Mouse (Mus musculus) CH12.LX (cell line): Measurements from ENCODE around the gene Clic4. TPM values are rescaled to one million over a fixed set of nuclear protein-coding genes. Genes with fewer than 3 reads are reported as not detected.

Source experiments
- DNase-seq: peaks from one replicate; pipeline ENCODE4 v3.0.0-alpha.2; 2013; ENCODE audit errors: extremely low read depth
- H3K27ac ChIP-seq: 2 replicates; pipeline ENCODE4 v1.5.1; 2012; ENCODE audit warnings: low read depth, mild to moderate bottlenecking, control low read depth, moderate library complexity; ENCODE audit not compliant: insufficient read depth
- H3K27me3 ChIP-seq: replicated peaks from 2 replicates; pipeline ENCODE3; 2012; ENCODE audit warnings: inconsistent platforms
- H3K36me3 ChIP-seq, 2 experiments: replicated peaks in 1 of 2; 2 replicates each; pipeline versions ENCODE3 to v1.6.1; 2012; ENCODE audit warnings: inconsistent platforms in 1 of 2, low read length in 1 of 2, mild to moderate bottlenecking in 1 of 2, mixed read lengths in 1 of 2, moderate library complexity in 1 of 2; ENCODE audit not compliant: control insufficient read depth in 1 of 2, insufficient read depth in 1 of 2
- H3K4me1 ChIP-seq, 2 experiments: 2 replicates each; pipeline ENCODE4 v1.6.1; 2012; ENCODE audit warnings: inconsistent platforms in 1 of 2, moderate library complexity in 1 of 2; ENCODE audit not compliant: insufficient read depth in 2 of 2, control insufficient read depth in 1 of 2
- H3K4me2 ChIP-seq: 2 replicates; pipeline ENCODE4 v1.6.1; 2012; ENCODE audit warnings: low read depth, mild to moderate bottlenecking, control low read depth; ENCODE audit not compliant: poor library complexity, insufficient read depth, severe bottlenecking
- H3K4me3 ChIP-seq, 3 experiments: fragments of 150-350 bp in 1 of 3; sonication (generic) in 1 of 3; replicated peaks in 1 of 3; 2 replicates each; pipeline versions ENCODE3 to v1.5.1; 2011 to 2012; ENCODE audit warnings: low read depth in 2 of 3, low read length in 2 of 3, mild to moderate bottlenecking in 2 of 3, moderate library complexity in 2 of 3, control low read depth in 1 of 3, improper control_type of control experiment in 1 of 3, inconsistent platforms in 1 of 3, mixed read lengths in 1 of 3; ENCODE audit not compliant: poor library complexity in 1 of 3
- H3K79me2 ChIP-seq: replicated peaks from 2 replicates; pipeline ENCODE4 v1.6.1; 2012; ENCODE audit warnings: mild to moderate bottlenecking, moderate library complexity; ENCODE audit not compliant: control insufficient read depth, poor library complexity, insufficient read depth, severe bottlenecking; ENCODE audit errors: extremely low read depth
- H3K9ac ChIP-seq: 2 replicates; pipeline ENCODE4 v1.6.1; 2012; ENCODE audit warnings: low read depth, mild to moderate bottlenecking, control low read depth, moderate library complexity; ENCODE audit not compliant: insufficient read depth
- H3K9me3 ChIP-seq: replicated peaks from 2 replicates; pipeline ENCODE3; 2012; ENCODE audit warnings: low read length, inconsistent platforms, mixed read lengths
- BHLHE40 ChIP-seq: IDR thresholded peaks from 2 replicates; pipeline ENCODE4 v1.6.1; 2011; ENCODE audit warnings: mild to moderate bottlenecking, low read depth, low read length, improper control_type of control experiment
- CHD2 ChIP-seq: IDR thresholded peaks from 2 replicates; pipeline ENCODE4 v1.6.1; 2011; ENCODE audit warnings: low read length, improper control_type of control experiment
- E2F4 ChIP-seq: IDR thresholded peaks from 2 replicates; pipeline ENCODE4 v1.6.1; 2011; ENCODE audit warnings: low read depth, low read length, improper control_type of control experiment; ENCODE audit not compliant: insufficient replicate concordance
- ELF1 ChIP-seq: IDR thresholded peaks from 2 replicates; pipeline ENCODE4 v1.6.1; 2014; ENCODE audit warnings: low read depth, mild to moderate bottlenecking, inconsistent platforms, low read length, improper control_type of control experiment
- GABPA ChIP-seq: IDR thresholded peaks from 2 replicates; pipeline ENCODE4 v1.6.1; 2012; ENCODE audit warnings: low read depth, low read length, improper control_type of control experiment, inconsistent platforms; ENCODE audit not compliant: insufficient replicate concordance
- HCFC1 ChIP-seq: IDR thresholded peaks from 2 replicates; pipeline ENCODE4 v1.6.1; 2012; ENCODE audit warnings: low read depth, mild to moderate bottlenecking, inconsistent platforms, low read length, improper control_type of control experiment
- JUN ChIP-seq: IDR thresholded peaks from 2 replicates; pipeline ENCODE4 v1.6.1; 2011; ENCODE audit warnings: low read depth, mild to moderate bottlenecking, low read length, improper control_type of control experiment, moderate library complexity; ENCODE audit not compliant: insufficient read depth
- MAX ChIP-seq: IDR thresholded peaks from 2 replicates; pipeline ENCODE4 v1.6.1; 2011; ENCODE audit warnings: low read length, improper control_type of control experiment
- MAZ ChIP-seq: IDR thresholded peaks from 2 replicates; pipeline ENCODE4 v1.6.1; 2012; ENCODE audit warnings: low read depth, mild to moderate bottlenecking, inconsistent platforms, low read length, improper control_type of control experiment, moderate library complexity
- MXI1 ChIP-seq: IDR thresholded peaks from 2 replicates; pipeline ENCODE4 v1.6.1; 2011; ENCODE audit warnings: mild to moderate bottlenecking, low read depth, low read length, improper control_type of control experiment
- NRF1 ChIP-seq: IDR thresholded peaks from 2 replicates; pipeline ENCODE4 v1.6.1; 2014; ENCODE audit warnings: low read depth, mild to moderate bottlenecking, inconsistent platforms, low read length, improper control_type of control experiment, moderate library complexity
- RAD21 ChIP-seq: IDR thresholded peaks from 2 replicates; pipeline ENCODE4 v1.6.1; 2011; ENCODE audit warnings: low read depth, mild to moderate bottlenecking, low read length, improper control_type of control experiment, moderate library complexity
- SIN3A ChIP-seq: IDR thresholded peaks from 2 replicates; pipeline ENCODE4 v1.6.1; 2012; ENCODE audit warnings: low read length, improper control_type of control experiment, inconsistent platforms
- USF1 ChIP-seq: IDR thresholded peaks from 2 replicates; pipeline ENCODE4 v1.6.1; 2014; ENCODE audit warnings: low read depth, mild to moderate bottlenecking, inconsistent platforms, low read length, improper control_type of control experiment
- ZNF384 ChIP-seq: IDR thresholded peaks from 2 replicates; pipeline ENCODE4 v1.6.1; 2012; ENCODE audit warnings: low read depth, low read length, improper control_type of control experiment, inconsistent platforms
- dilution Hi-C: fragments of 300-500 bp; cut with MboI; formaldehyde crosslinking; loops from 2 replicates; pipeline ENCODE4 v1.14.3; 2020; ENCODE audit warnings: low sequenced_read_pairs; ENCODE audit not compliant: extremely low pct_unique_long_range_greater_than_20kb, extremely low pct_ligation_motif_present
- in situ Hi-C: fragments of 300-500 bp; cut with MboI; formaldehyde crosslinking; loops from 3 replicates; pipeline ENCODE4 v1.14.3; 2019; ENCODE audit warnings: low sequenced_read_pairs, low pct_ligation_motif_present, low pct_unique_long_range_greater_than_20kb, mixed read lengths
- polyA plus RNA-seq: library from polyadenylated mRNA; unstranded; fragments of >175 nt; gene quantifications from 2 replicates; pipeline ENCODE4 v1.2.1, GENCODE M21; 2012; ENCODE audit warnings: low read depth; ENCODE audit not compliant: insufficient read length
- total RNA-seq, 2 experiments: library from RNA; depleted of rRNA; stranded (reverse); fragments of 300-350 nt in 1 of 2; fragments of >200 nt in 1 of 2; gene quantifications; 2 replicates each; pipeline ENCODE4 v1.2.3; 2012 to 2014

The Clic4 gene
- total and polyA plus RNA-seq, 3 experiments = 154 to 214 (median 199) TPM

DNA sequence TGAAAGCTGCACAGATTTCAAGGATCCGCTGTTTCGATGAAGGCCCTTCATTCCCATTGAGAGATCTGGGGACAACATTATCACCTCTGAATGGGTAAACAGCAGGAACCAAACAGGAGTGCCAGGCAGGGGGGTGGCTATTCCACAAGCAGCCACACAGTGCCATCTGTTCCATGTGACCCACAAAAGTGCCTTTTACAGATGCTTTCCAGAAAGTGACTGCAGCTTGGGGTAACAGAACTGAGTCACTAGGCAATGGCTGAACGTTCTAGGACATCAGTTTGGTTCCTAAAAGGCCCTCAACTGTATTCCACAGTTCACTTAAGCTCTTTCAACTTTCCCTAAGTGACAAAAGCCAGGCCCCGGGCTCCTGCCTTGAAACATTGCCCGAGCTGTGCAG, 42.0 kb downstream of the Clic4 start:
- Histone ChIP-seq H3K9me3 (no peaks in the 10 kb centered on the region), H3K27ac (peak overlapping the region; percentile 24; the same call in 1 of the 2 replicates), H3K4me1 (peaks cover 14 to 80% of the 10 kb centered on the region in 2 experiments), H3K4me3 (no peak overlapping the region), H3K79me2 (peaks cover 86% of the 10 kb centered on the region)
- in situ Hi-C loops = no loop called here
- TF ChIP-seq SIN3A (no peak), MXI1 (no peak), MAZ (no peak), HCFC1 (no peak), ELF1 (no peak), CHD2 (no peak), JUN (no peak)
- TF ChIP-seq, all 38 proteins: peak for 0
- dilution Hi-C loops = no loop called here
- Histone ChIP-seq H3K4me2 (no peak overlapping the region), H3K9ac (no peak overlapping the region), H3K36me3 (peaks cover 30 to 51% of the 10 kb centered on the region in 2 experiments), H3K27me3 (no peaks in the 10 kb centered on the region)
- DNase-seq = no peak

DNA sequence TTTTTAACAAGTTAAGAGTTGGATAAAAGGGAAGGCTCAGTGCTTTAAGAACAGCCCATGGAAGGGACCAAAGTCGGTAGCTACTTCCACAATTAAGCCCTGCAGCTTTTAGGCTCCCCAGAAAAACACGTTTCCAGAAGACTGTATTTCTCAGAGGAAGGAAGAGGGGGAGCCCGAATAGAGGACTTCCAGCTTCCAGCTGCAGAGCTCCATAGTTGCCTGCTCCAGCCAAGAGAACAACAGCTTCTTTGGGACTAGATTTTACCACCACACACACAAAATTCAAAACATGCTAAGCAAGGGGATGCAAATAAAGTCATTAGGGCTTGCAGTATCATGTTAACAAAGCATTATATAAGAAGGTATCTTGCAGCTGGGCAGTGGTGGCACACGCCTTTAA, 42.7 kb downstream of the Clic4 start:
- no peaks in the 10 kb centered on the region for H3K27me3 ChIP-seq
- no peak for DNase-seq
- H3K4me3 ChIP-seq = no peak overlapping the region
- no peak overlapping the region for H3K27ac ChIP-seq
- TF ChIP-seq MAX (no peak), JUN (no peak), E2F4 (no peak), ZNF384 (no peak), USF1 (no peak), BHLHE40 (no peak), GABPA (no peak), RAD21 (no peak)
- dilution Hi-C loops = no loop called here
- peaks cover 24 to 48% of the 10 kb centered on the region in 2 experiments for H3K36me3 ChIP-seq
- no peaks in the 10 kb centered on the region for H3K9me3 ChIP-seq
- H3K9ac ChIP-seq = no peak overlapping the region
- H3K79me2 ChIP-seq = peaks cover 83% of the 10 kb centered on the region
- in situ Hi-C loops = loop anchor here (5.0 kb wide), 1 partner anchor 32 kb away; no protein-coding TSS in a partner anchor
- peaks cover 13 to 78% of the 10 kb centered on the region in 2 experiments for H3K4me1 ChIP-seq
- H3K4me2 ChIP-seq = no peak overlapping the region

DNA sequence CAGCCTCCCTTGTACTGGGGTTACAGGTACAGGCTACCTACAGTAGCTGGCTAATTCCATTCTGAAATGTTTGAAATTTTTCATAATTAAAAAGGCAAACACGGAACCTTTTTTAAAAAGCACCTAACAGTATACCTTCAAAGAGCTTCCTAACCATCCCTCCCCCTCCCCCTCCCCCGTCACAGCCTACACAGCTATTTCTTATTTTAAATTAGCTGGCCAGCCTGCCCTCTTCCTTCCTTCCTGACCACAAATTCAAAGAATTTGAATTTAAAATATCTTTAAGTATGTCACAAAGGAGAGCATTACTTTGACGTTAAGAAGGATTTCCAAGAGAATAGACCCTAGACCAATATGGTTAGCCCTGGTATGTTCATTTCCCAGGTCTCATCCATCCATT, 44.5 kb downstream of the Clic4 start:
- H3K9ac ChIP-seq = no peak overlapping the region
- H3K9me3 ChIP-seq = no peaks in the 10 kb centered on the region
- TF ChIP-seq NRF1 = no peak
- TF ChIP-seq CHD2 = peak; percentile 29; the same call in 1 of the 2 replicates
- H3K36me3 ChIP-seq = peaks cover 32 to 53% of the 10 kb centered on the region in 2 experiments
- H3K79me2 ChIP-seq = peaks cover 87% of the 10 kb centered on the region
- H3K4me1 ChIP-seq = peaks cover 22 to 83% of the 10 kb centered on the region in 2 experiments
- no peaks in the 10 kb centered on the region for H3K27me3 ChIP-seq
- no peak for DNase-seq
- peak overlapping the region; percentile 57 for H3K27ac ChIP-seq
- in situ Hi-C loops = loop anchor here (5.0 kb wide), 1 partner anchor 34 kb away; no protein-coding TSS in a partner anchor
- H3K4me2 ChIP-seq = peak overlapping the region; percentile 58; the same call in 1 of the 2 replicates
- H3K4me3 ChIP-seq = no peak overlapping the region
- dilution Hi-C loops = no loop called here
